Mouse (Mus musculus) small intestine, adult 2 months (tissue): ENCODE data around the gene Gnpnat1. TPM values are rescaled to one million over a fixed set of nuclear protein-coding genes. Genes with fewer than 3 reads are reported as not detected.

Experiments
- H3K27ac ChIP-seq: fragments of 200-500 bp; 2 replicates; pipeline ENCODE4 v1.5.1; 2012; ENCODE audit warnings: low read depth, low read length, control low read depth, inconsistent platforms; ENCODE audit not compliant: insufficient read depth
- H3K27me3 ChIP-seq: fragments of 200-500 bp; 2 replicates; pipeline ENCODE4 v1.6.1; 2012; ENCODE audit warnings: mild to moderate bottlenecking, moderate library complexity, low read length, inconsistent platforms; ENCODE audit not compliant: control insufficient read depth, insufficient read depth
- H3K36me3 ChIP-seq: fragments of 200-500 bp; 2 replicates; pipeline ENCODE4 v1.6.1; 2012; ENCODE audit warnings: mild to moderate bottlenecking, low read length, control low read depth, inconsistent platforms; ENCODE audit not compliant: control insufficient read depth, insufficient read depth
- H3K4me1 ChIP-seq: fragments of 200-500 bp; 2 replicates; pipeline ENCODE4 v1.6.1; 2012; ENCODE audit warnings: low read length, inconsistent platforms, mixed read lengths; ENCODE audit not compliant: control insufficient read depth, insufficient read depth, insufficient read length
- H3K4me3 ChIP-seq: fragments of 200-500 bp; 2 replicates; pipeline ENCODE4 v1.5.1; 2012; ENCODE audit warnings: low read depth, mild to moderate bottlenecking, control low read depth, inconsistent platforms, low read length, moderate library complexity
- CTCF ChIP-seq: fragments of 200-500 bp; IDR thresholded peaks from 2 replicates; pipeline ENCODE4 v1.5.1; 2012; ENCODE audit warnings: low read depth, mild to moderate bottlenecking, control low read depth, inconsistent platforms, low read length, moderate library complexity, mixed read lengths; ENCODE audit not compliant: insufficient replicate concordance, insufficient read length; ENCODE audit errors: extremely low read depth
- POLR2A ChIP-seq: fragments of 200-500 bp; IDR thresholded peaks from 2 replicates; pipeline ENCODE4 v1.6.1; 2012; ENCODE audit warnings: low read depth, mild to moderate bottlenecking, control low read depth, inconsistent platforms, low read length, moderate library complexity
- WGBS: fragments of 180-500 bp; shearing (Covaris S2); methylation state at CpG from one replicate; pipeline ENCODE4 v1.1.7; 2018; 5-methylcytosine and 5-hydroxymethylcytosine counted together
- polyA plus RNA-seq: library from polyadenylated mRNA; depleted of rRNA; stranded (reverse); fragments of >200 nt; gene quantifications from 2 replicates; pipeline ENCODE4 v1.2.3, GENCODE M21; 2012

Gene Gnpnat1
- polyA plus RNA-seq, 1 experiment: 1.2 TPM

DNA sequence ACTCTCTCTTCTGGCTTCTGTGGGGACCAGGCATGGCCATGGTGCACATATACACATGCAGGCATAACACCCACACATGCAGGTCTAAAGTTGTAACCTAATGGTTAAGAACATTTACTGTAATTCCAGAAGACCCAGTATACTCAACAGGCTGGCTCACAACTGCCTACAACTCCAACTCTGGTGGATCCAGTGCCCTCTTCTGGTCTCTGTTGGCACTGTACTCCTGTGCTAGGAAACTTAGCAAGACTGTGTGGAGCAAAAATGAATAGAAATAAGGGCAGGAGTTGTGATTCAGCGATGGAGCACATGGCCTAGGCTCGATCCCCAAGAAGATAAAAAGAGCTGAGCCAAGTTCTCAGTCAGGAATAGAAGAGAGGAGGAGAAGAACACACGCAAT lies 4.9 kb downstream of the Gnpnat1 start:
- no peak overlapping the region for H3K4me3 ChIP-seq

GRCm38 (mm10) chr14:45389194-45389593 lies 15.5 kb downstream of the Gnpnat1 start:
- Histone ChIP-seq H3K27me3 (no peaks in the 10 kb centered on the region), H3K36me3 (no peaks in the 10 kb centered on the region), H3K27ac (peak overlapping the region; percentile 79), H3K4me1 (peaks cover 2% of the 10 kb centered on the region; the same call in 1 of the 2 replicates), H3K4me3 (peak overlapping the region; percentile 84)
- TF ChIP-seq POLR2A (no peak), CTCF (no peak)
- 9% methylated on average over 3 of the region's 3 CpGs for WGBS

More for the DNA sequence above, 4.9 kb downstream of the Gnpnat1 start:
- no peaks in the 10 kb centered on the region for H3K27me3 ChIP-seq
- no peaks in the 10 kb centered on the region for H3K4me1 ChIP-seq
- TF ChIP-seq CTCF (peak; percentile 29; the same call in 1 of the 2 replicates), POLR2A (no peak)
- no peaks in the 10 kb centered on the region for H3K36me3 ChIP-seq
- H3K27ac ChIP-seq: no peak overlapping the region
- WGBS: 82% methylated on average over 3 of the region's 3 CpGs

DNA sequence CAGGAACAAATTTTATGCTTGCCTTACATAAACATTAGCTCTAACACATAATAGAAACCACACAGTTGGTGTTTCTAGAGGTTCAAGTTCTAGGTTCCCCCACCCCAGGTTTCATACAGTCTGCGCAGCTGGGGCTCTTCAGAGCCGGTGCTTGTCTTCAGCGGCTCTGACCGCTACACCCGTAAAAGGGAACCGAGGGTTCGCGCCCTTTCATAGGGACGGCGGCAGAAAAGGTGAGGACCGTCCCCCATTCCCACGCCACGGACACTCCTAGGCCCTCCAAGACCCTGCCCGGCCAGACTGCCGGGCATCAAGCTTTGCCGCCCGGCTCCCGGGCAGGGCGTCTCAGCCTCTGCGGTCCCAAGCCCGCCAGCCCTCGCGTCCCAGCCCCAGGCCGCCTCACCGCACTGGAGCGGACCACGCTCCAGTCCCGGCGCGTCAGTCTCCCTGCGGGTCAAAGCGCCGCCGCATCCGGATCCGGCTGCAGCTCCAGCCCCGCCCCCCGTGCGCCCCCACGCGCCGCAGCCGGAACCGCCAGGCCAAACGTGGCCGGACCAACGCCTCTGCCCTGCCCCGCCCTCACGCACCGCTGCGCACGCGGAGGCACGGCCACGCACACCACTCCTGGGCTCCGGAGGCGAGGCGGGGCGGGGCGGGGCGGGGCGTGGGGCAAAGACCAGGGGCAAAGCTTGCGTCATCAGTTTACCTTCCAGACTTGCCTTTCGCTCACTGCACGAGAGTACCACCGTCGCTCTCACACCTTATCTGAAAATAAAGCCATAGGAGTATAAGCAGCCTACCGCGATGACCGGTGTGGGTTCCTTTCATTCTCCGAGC lies 16.1 kb downstream of the Gnpnat1 start:
- Histone ChIP-seq H3K27me3 (no peaks in the 10 kb centered on the region), H3K27ac (peak overlapping the region; percentile 81), H3K36me3 (no peaks in the 10 kb centered on the region), H3K4me3 (peak overlapping the region; percentile 84), H3K4me1 (peaks cover 2% of the 10 kb centered on the region; the same call in 1 of the 2 replicates)
- under 1% methylated on average over 71 of the region's 71 CpGs for WGBS
- TF ChIP-seq CTCF: no peak
- peak; percentile 54 for TF ChIP-seq POLR2A

GRCm38 (mm10) chr14:45387480-45387879 lies 17.2 kb downstream of the Gnpnat1 start:
- H3K4me1 ChIP-seq: peaks cover 2% of the 10 kb centered on the region; the same call in 1 of the 2 replicates
- H3K27ac ChIP-seq: peak overlapping the region; percentile 78
- no peaks in the 10 kb centered on the region for H3K27me3 ChIP-seq
- H3K36me3 ChIP-seq: peaks cover 4% of the 10 kb centered on the region
- no peak for TF ChIP-seq CTCF
- no peak for TF ChIP-seq POLR2A
- WGBS: 4% methylated on average over 2 of the region's 2 CpGs
- H3K4me3 ChIP-seq: no peak overlapping the region

DNA sequence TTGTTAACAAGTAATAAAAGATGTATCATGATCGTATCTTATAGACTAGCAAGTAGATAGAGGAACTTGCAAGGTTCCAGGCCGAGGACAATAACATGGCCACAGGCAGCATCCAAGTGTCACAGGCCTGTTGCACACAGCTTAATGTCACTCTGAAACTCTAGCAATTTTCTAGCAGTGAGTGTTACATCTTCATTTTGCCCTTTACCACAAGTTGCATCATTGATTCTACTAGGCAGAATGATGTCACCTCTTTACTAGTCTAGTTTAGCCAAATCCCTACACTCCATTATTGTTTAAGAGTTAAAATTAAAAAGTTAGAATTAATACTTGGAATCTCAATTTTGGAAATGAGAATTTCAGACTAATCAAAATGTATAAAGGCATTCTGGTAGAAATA lies 19.1 kb downstream of the Gnpnat1 start:
- Histone ChIP-seq H3K4me3 (no peak overlapping the region), H3K27me3 (no peaks in the 10 kb centered on the region), H3K27ac (no peak overlapping the region), H3K4me1 (peaks cover 2% of the 10 kb centered on the region; the same call in 1 of the 2 replicates), H3K36me3 (peaks cover 9% of the 10 kb centered on the region)
- TF ChIP-seq POLR2A: no peak
- TF ChIP-seq CTCF: no peak
- WGBS: 80% methylated on average over 2 of the region's 2 CpGs

- TF ChIP-seq POLR2A (no peak), CTCF (peak; percentile 62; the same call in 1 of the 2 replicates)
- H3K27ac ChIP-seq: no peak overlapping the region
- no peaks in the 10 kb centered on the region for H3K27me3 ChIP-seq
- WGBS: 67% methylated on average over 4 of the region's 4 CpGs
- peaks cover 16% of the 10 kb centered on the region for H3K36me3 ChIP-seq
- H3K4me1 ChIP-seq: peaks cover 2% of the 10 kb centered on the region; the same call in 1 of the 2 replicates
- H3K4me3 ChIP-seq: no peak overlapping the region
These were observed 21.8 kb downstream of the Gnpnat1 start for GRCm38 (mm10) chr14:45382912-45383311.

DNA sequence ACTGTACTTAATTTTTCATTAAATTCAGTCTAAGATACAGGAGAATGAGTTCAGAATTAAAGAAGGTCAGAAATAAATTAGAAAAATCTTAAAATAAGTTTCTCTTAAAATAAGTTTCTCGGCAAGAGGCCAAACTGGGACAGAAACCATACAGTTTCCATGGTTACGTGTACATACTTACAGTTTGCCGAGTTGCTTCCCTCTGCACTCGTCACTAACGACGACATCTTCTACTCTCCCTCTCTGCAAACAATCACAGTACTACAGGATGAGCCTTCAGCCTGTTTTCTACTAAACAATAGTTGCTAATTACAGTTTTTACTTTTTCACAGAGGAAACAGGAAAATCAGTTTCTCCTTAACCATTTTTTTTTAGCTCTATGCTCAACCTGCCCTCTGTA lies 24.0 kb downstream of the Gnpnat1 start:
- Histone ChIP-seq H3K4me3 (no peak overlapping the region), H3K27me3 (no peaks in the 10 kb centered on the region)

More for the DNA sequence above, 24.0 kb downstream of the Gnpnat1 start:
- no peak for TF ChIP-seq POLR2A
- no peak for TF ChIP-seq CTCF
- no peak overlapping the region for H3K27ac ChIP-seq
- peaks cover 16% of the 10 kb centered on the region for H3K36me3 ChIP-seq
- WGBS: 78% methylated on average over 6 of the region's 6 CpGs
- no peaks in the 10 kb centered on the region for H3K4me1 ChIP-seq
